Mouse (Mus musculus) heart, embryonic 15.5 days (tissue): Measurements from ENCODE around the gene Zcchc3. TPM values are rescaled to one million over a fixed set of nuclear protein-coding genes. Genes with fewer than 3 reads are reported as not detected.
"Not testable (repeated sequence)": the region's sequence is repeated elsewhere in the genome, so short reads cannot be mapped to it uniquely, and the experiment has no call there.

ENCODE experiments used
- ATAC-seq: fragments of 200-750 bp; cut with Nextera tagmentation; replicated peaks from 2 replicates; pipeline ENCODE4 v1.8.0; 2017; ENCODE audit warnings: low read depth, moderate TSS enrichment; ENCODE audit not compliant: insufficient number of reproducible peaks, insufficient read depth, low FRiP score
- H3K27ac ChIP-seq: fragments of 300-500 bp; sonication (generic); 2 replicates; pipeline ENCODE4 v1.5.1; 2015; ENCODE audit warnings: mild to moderate bottlenecking, inconsistent platforms
- H3K27me3 ChIP-seq: fragments of 300-500 bp; sonication (generic); 2 replicates; pipeline ENCODE4 v1.6.1; 2015; ENCODE audit warnings: inconsistent platforms
- H3K36me3 ChIP-seq: fragments of 300-500 bp; sonication (generic); 2 replicates; pipeline ENCODE4 v1.6.1; 2015; ENCODE audit warnings: mild to moderate bottlenecking, inconsistent platforms
- H3K4me1 ChIP-seq: fragments of 300-500 bp; sonication (generic); replicated peaks from 2 replicates; pipeline ENCODE4 v1.6.1; 2015; ENCODE audit warnings: inconsistent platforms
- H3K4me2 ChIP-seq: fragments of 300-500 bp; sonication (generic); 2 replicates; pipeline ENCODE4 v1.6.1; 2015; ENCODE audit warnings: inconsistent platforms, mild to moderate bottlenecking, moderate library complexity
- H3K4me3 ChIP-seq: fragments of 300-500 bp; sonication (generic); 2 replicates; pipeline ENCODE4 v1.5.1; 2015; ENCODE audit warnings: mild to moderate bottlenecking, inconsistent platforms
- H3K9ac ChIP-seq: fragments of 300-500 bp; sonication (generic); 2 replicates; pipeline ENCODE4 v1.6.1; 2015; ENCODE audit warnings: mild to moderate bottlenecking, inconsistent platforms
- H3K9me3 ChIP-seq: fragments of 300-500 bp; sonication (generic); replicated peaks from 2 replicates; pipeline ENCODE4 v1.6.1; 2016; ENCODE audit warnings: inconsistent platforms
- WGBS: fragments of 180-500 bp; shearing (Covaris S2); methylation state at CpG from one replicate; pipeline ENCODE4 v1.1.7; 2015; ENCODE audit warnings: mixed read lengths; 5-methylcytosine and 5-hydroxymethylcytosine counted together
- polyA plus RNA-seq: library from polyadenylated mRNA; unstranded; fragments of >200 nt; fragmentation: Nextera tagmentation; extraction: Ambion mirVana; gene quantifications from 2 replicates; pipeline ENCODE4 v1.2.1, GENCODE M21; 2015

Gene Zcchc3
- polyA plus RNA-seq, 1 experiment from 2014 or later = 30.8 TPM

DNA sequence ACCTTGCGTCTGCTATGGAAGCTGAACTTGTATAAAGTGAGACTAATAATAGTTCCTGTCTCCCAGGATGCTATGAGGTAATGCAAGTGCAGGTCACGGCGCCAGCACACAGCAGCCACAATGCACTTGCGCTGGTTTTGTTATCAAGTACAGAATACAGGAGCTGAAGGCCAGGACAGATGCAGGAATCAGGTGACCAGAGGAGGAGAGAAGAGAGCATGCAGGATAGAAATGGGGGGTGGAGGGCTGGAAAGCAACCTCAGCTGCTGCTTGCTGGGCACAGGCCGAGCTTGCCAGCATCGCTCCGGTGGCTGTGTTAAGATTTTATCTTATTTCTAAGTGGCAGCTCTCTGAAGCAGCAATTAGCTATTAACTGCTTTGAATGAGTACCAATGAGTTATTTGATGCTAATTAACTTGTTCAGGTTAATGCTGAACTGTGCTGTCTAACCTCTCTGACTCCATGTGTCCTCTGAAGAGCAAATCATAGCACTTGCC is 21.6 kb upstream of the Zcchc3 start:
- Histone ChIP-seq H3K27ac (peak overlapping the region; percentile 93), H3K9ac (no peak overlapping the region), H3K4me3 (no peak overlapping the region), H3K4me2 (peak overlapping the region; percentile 70), H3K36me3 (no peaks in the 10 kb centered on the region), H3K9me3 (no peaks in the 10 kb centered on the region), H3K4me1 (peaks cover 25% of the 10 kb centered on the region), H3K27me3 (no peaks in the 10 kb centered on the region)
- 38% methylated on average over 7 of the region's 7 CpGs for WGBS
- peak; percentile 78 for ATAC-seq

DNA sequence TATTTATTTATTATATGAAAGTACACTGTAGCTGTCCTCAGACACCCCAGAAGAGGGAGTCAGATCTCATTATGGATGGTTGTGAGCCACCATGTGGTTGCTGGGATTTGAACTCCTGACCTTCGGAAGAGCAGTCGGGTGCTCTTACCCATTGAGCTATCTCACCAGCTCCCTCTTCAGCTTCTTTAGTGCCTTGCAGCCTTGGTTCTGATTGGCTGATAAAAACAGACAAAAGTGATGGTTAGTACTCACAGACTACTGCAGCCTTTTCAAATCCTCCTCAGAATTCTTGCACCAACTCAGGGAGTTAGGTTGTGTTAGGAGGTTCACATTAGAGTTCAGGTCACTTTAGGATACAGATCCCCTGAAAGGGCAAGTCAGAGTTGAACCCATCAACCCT is 13.7 kb upstream of the Zcchc3 start:
- H3K27me3 ChIP-seq, H3K9me3 ChIP-seq, H3K9ac ChIP-seq, ATAC-seq, H3K36me3 ChIP-seq, H3K4me3 ChIP-seq, H3K4me1 ChIP-seq, H3K4me2 ChIP-seq, H3K27ac ChIP-seq: not testable (repeated sequence)
- WGBS = 77% methylated on average over 2 of the region's 2 CpGs

DNA sequence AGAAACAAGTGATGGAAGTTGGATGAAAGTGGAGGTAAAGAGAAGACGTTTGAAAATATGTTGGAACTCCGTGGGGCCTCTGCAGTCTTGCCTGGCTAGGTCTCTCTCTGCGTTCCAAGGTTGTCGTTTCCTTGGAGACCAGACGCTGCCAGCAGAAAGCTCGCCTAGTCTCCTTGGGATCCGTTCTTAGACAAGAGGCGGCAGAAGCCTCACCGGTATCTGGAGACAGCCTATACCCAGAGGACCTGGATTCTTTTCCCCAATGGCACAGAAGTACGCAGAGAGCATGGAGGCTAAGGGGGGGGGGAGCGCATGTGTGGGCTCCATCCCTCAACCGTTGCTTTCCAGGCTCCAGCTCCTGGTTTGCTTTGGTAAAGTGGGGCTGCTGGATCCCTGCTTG is 12.7 kb upstream of the Zcchc3 start:
- Histone ChIP-seq H3K4me2 (peak overlapping the region; percentile 52), H3K9me3 (no peaks in the 10 kb centered on the region), H3K27me3 (no peaks in the 10 kb centered on the region), H3K4me1 (peaks cover 9% of the 10 kb centered on the region), H3K36me3 (no peaks in the 10 kb centered on the region), H3K27ac (no peak overlapping the region), H3K9ac (0 out of 2 replicates have a peak overlapping the region, but pooled peaks have one; percentile 8), H3K4me3 (peak overlapping the region; percentile 6; the same call in 1 of the 2 replicates)
- ATAC-seq = no peak
- WGBS = 15% methylated on average over 12 of the region's 12 CpGs

DNA sequence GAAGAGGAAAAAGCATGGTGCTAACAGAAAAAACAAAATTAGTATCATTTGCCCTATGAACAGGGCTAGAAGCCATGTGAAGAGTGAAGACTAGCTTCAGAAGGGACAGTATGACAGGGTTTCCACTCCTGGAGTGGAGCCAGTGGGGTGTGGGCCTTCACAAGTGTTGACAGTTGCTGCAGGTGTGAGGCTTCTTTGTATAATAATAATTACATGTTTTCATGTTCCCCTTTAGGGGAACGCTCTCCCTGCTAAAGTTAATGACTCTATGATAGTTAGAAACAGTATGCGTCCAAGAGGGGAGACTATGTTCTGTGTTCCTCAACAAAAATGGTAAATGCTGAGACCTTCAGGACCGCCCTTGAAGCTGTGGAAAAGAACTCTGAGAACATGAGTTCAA is 959 bp upstream of the Zcchc3 start:
- WGBS = 94% methylated on average over 3 of the region's 3 CpGs
- Histone ChIP-seq H3K36me3 (no peaks in the 10 kb centered on the region), H3K4me3 (peak overlapping the region; percentile 80; the same call in 1 of the 2 replicates), H3K4me1 (peaks cover 25% of the 10 kb centered on the region), H3K4me2 (peak overlapping the region; percentile 70), H3K9me3 (no peaks in the 10 kb centered on the region), H3K27me3 (no peaks in the 10 kb centered on the region), H3K9ac (peak overlapping the region; percentile 92; the same call in 1 of the 2 replicates), H3K27ac (peak overlapping the region; percentile 98)
- no peak for ATAC-seq

DNA sequence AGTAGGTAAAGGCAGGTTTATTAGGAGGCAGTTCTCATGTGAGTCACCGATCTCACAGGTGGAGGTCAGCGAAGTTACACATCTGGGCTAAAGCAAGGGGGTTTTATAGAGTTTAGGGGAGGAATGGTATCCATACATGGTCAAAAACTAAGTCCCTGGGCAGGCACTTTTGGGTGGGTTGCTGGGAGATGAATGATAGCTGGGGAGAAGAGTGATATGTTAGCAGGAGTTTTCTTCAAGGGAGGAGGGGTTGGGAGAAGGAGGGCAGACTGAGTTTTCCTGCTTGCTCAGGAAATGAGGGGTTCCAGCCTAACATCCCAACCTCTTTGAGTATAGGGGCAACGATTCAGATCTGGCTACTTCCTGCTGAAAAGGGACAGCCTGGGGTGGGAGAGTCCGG is 460 bp upstream of the Zcchc3 start, which contains the start of gene 6820408C15Rik:
6820408C15Rik (plus strand) TSS at position 301 of the 400 bp plus-strand sequence.
- no peaks in the 10 kb centered on the region for H3K27me3 ChIP-seq
- ATAC-seq = no peak
- WGBS = 18% methylated on average over 4 of the region's 4 CpGs

DNA sequence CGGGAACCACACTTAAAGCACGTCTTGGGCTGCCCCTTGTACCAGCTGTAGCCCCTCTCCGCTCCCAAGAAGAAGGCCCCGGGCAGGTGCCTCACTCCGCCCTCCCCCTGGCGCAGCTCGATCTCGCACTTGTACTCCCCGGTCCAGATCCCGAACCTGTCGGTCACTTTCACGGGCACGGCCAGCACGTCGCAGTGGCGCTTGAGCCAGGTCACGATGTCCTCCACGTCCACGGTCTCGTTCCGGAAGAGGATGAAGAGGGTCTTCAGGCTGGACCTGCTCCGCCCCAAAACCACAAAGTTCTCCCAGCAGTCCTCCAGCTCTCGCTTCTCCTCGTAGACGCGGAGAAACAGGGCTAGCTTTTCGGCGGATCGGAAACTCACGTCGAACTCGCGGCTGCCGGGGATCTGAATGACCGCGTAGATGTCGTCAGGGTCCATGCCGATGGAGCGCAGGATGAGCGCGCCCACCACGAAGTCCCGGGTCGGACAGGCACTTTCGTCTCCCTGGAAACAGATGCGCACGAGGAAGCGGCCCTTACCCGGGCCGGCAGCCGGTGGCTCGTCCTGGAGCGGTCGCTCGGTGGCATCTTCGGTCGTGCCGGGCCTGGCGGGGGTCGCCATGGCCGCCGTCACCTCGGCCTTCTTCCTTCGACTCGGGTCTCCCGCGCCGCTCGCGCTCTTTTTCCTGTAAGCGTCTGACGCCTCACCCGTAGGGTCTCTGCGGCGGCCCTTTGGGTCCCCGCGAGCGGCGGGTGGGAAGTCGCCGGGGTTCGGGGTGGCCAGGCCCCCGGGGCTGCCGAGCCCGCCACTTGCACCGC is 852 bp downstream of the Zcchc3 start:
- Histone ChIP-seq H3K9me3 (no peaks in the 10 kb centered on the region), H3K9ac (peak overlapping the region; percentile 92), H3K4me3 (peak overlapping the region; percentile 80), H3K27ac (peak overlapping the region; percentile 98), H3K36me3 (no peaks in the 10 kb centered on the region), H3K4me2 (peak overlapping the region; percentile 70), H3K27me3 (no peaks in the 10 kb centered on the region), H3K4me1 (peaks cover 37% of the 10 kb centered on the region)
- under 1% methylated on average over 79 of the region's 86 CpGs for whole genome bisulfite sequencing
- 0 out of 2 replicates have a peak, but pooled peaks have one; percentile 1 for ATAC-seq

More for the DNA sequence above, 460 bp upstream of the Zcchc3 start, which contains the start of gene 6820408C15Rik:
- peaks cover 30% of the 10 kb centered on the region for H3K4me1 ChIP-seq
- H3K4me2 ChIP-seq = peak within 1 kb of the TSS; percentile 70
- no peaks in the 10 kb centered on the region for H3K9me3 ChIP-seq
- no peaks in the 10 kb centered on the region for H3K36me3 ChIP-seq
- H3K4me3 ChIP-seq = peak within 1 kb of the TSS; percentile 80
- peak within 1 kb of the TSS; percentile 92 for H3K9ac ChIP-seq
- peak within 1 kb of the TSS; percentile 98 for H3K27ac ChIP-seq

DNA sequence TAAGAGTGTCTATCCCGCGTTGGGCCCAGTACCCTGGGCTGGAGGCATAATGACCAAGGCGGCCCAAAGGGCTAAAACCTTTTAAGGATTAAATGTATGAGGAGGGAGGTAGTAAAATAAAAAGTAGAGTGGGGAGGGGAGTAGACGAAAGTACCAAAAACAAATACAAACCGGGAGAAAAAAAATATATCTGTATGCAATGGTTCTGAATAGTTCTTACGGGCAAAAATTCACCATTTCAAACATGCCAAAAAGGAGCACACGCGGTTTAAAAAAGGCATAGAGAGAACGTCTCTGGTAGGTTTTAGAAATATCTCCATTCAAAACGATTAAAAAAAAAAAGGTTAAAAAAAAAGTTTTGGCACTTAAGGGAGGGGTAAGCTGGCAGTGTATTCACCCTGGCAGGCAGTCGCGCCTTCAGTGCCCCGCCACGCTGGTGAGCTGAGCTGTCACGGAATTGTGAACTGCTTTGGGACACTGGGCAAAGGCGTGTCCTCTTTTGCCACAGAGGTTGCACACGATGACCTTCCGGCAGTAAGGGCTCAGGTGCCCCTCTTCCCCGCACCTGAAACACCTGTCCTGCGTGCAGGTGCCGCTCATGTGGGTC is 1.6 kb downstream of the Zcchc3 start:
- peak overlapping the region; percentile 70 for H3K4me2 ChIP-seq
- H3K4me3 ChIP-seq = peak overlapping the region; percentile 80
- H3K4me1 ChIP-seq = peaks cover 37% of the 10 kb centered on the region
- ATAC-seq = no peak
- no peaks in the 10 kb centered on the region for H3K27me3 ChIP-seq
- no peaks in the 10 kb centered on the region for H3K9me3 ChIP-seq
- peak overlapping the region; percentile 98 for H3K27ac ChIP-seq
- no peaks in the 10 kb centered on the region for H3K36me3 ChIP-seq
- WGBS = 3% methylated on average over 21 of the region's 21 CpGs
- peak overlapping the region; percentile 92 for H3K9ac ChIP-seq

DNA sequence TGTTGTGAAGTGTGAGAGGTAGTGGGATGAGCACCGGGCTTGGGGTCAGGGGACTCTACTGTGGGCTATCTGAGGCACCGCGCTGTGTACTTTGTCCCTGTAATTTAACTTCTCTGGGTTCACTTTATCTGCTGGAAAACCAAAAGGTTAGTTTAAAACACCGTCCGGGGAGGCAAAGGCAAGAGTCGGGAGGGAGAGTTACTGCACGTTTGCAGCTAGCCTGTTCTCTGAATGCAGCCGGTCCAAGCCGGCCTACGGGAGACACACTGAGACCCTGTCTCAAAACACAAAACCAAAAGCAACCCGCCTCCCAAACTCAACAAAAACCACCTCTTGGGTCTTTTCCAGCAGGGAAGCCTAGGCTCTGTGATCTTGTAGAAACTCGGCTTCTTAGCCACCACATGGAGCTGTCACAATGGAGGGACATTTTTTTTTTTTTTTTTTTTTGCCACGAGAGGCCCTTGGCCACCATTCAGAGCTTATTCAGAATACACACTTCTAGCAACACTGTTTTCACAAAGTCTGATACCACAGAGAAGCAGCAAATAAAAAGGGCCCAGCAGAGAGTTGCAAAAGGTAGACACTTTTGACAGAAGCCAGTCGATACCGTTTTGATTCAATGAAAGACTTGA is 2.2 kb downstream of the Zcchc3 start:
- H3K4me1 ChIP-seq = peaks cover 37% of the 10 kb centered on the region
- H3K27ac ChIP-seq = peak overlapping the region; percentile 98
- 5% methylated on average over 15 of the region's 15 CpGs for WGBS
- no peak for ATAC-seq
- no peaks in the 10 kb centered on the region for H3K9me3 ChIP-seq
- no peaks in the 10 kb centered on the region for H3K27me3 ChIP-seq
- H3K9ac ChIP-seq = peak overlapping the region; percentile 92
- no peaks in the 10 kb centered on the region for H3K36me3 ChIP-seq
- H3K4me2 ChIP-seq = peak overlapping the region; percentile 70
- peak overlapping the region; percentile 80 for H3K4me3 ChIP-seq

DNA sequence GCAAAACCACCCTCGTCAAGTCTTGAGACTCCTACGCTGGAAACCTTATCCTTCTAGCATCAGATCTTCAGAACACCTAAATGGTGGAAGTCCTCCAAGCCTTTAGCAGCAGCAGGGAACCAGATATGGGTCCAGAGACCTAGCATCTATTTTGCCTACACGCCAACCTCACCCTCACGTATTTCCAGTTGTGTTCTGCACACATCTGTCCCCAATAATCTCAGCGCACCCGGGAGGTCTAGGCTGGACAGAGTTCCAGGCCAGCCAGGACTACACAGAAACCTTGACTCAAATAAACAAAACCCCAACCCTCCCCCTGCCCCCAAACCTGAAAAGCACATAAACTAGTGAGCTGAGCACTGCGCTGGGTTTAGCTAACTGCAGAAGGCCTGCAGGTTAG is 3.4 kb downstream of the Zcchc3 start:
- peak overlapping the region; percentile 98 for H3K27ac ChIP-seq
- no peaks in the 10 kb centered on the region for H3K36me3 ChIP-seq
- peak overlapping the region; percentile 80 for H3K4me3 ChIP-seq
- no peaks in the 10 kb centered on the region for H3K9me3 ChIP-seq
- ATAC-seq = no peak
- H3K4me1 ChIP-seq = peaks cover 41% of the 10 kb centered on the region
- peak overlapping the region; percentile 40 for H3K9ac ChIP-seq
- peak overlapping the region; percentile 70 for H3K4me2 ChIP-seq
- H3K27me3 ChIP-seq = no peaks in the 10 kb centered on the region
- 11% methylated on average over 7 of the region's 7 CpGs for WGBS

DNA sequence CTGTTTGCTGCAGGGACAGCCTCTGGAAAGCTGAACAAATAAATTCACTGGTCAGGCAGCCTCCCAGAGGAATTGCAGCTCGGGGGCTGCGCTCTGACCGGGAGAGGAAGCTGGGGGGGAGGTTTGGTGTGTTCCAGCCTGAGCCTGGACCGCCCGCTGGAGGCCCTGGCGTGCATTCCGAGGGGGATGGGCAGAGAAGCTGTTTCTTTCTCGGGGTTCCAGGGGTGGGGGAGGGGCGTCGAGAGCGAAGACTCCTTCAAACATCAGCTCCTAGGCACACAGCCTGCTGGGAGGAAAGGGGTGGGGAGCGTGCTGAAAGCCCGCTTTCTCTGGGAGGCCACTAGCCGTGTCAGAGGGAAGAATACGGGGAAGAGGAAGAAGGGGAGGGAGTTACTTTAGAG is 3.9 kb downstream of the Zcchc3 start:
- H3K9ac ChIP-seq = peak overlapping the region; percentile 40
- peak; percentile 67 for ATAC-seq
- no peaks in the 10 kb centered on the region for H3K9me3 ChIP-seq
- no peaks in the 10 kb centered on the region for H3K27me3 ChIP-seq
- peak overlapping the region; percentile 98 for H3K27ac ChIP-seq
- H3K4me3 ChIP-seq = peak overlapping the region; percentile 80
- H3K4me2 ChIP-seq = peak overlapping the region; percentile 70
- peaks cover 44% of the 10 kb centered on the region for H3K4me1 ChIP-seq
- WGBS = 4% methylated on average over 15 of the region's 15 CpGs
- no peaks in the 10 kb centered on the region for H3K36me3 ChIP-seq

DNA sequence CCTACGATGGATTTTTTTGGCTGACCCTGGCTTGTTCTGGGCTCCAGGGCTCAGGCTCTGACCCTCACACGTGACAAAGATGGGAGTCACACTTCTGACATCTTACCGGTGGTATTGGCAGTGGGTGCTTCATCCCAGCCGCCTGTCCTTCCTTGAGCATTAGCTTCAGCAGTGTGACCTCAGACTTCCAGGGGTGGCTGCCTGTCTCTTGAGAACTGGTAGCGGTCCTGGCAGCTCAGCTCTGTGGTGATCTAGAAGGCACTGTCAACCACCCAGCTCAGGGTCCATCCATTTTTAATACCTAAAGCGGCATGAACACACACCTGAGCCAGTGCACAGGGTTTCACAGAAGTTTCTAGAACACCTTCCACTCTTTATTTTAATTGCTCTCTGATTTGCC is 5.0 kb downstream of the Zcchc3 start:
- Histone ChIP-seq H3K9ac (no peak overlapping the region), H3K4me3 (no peak overlapping the region), H3K4me2 (no peak overlapping the region), H3K9me3 (no peaks in the 10 kb centered on the region), H3K4me1 (peaks cover 46% of the 10 kb centered on the region), H3K36me3 (no peaks in the 10 kb centered on the region), H3K27ac (peak overlapping the region; percentile 98), H3K27me3 (no peaks in the 10 kb centered on the region)
- 73% methylated on average over 6 of the region's 6 CpGs for WGBS
- ATAC-seq = no peak
